In the genomic region with DNA sequence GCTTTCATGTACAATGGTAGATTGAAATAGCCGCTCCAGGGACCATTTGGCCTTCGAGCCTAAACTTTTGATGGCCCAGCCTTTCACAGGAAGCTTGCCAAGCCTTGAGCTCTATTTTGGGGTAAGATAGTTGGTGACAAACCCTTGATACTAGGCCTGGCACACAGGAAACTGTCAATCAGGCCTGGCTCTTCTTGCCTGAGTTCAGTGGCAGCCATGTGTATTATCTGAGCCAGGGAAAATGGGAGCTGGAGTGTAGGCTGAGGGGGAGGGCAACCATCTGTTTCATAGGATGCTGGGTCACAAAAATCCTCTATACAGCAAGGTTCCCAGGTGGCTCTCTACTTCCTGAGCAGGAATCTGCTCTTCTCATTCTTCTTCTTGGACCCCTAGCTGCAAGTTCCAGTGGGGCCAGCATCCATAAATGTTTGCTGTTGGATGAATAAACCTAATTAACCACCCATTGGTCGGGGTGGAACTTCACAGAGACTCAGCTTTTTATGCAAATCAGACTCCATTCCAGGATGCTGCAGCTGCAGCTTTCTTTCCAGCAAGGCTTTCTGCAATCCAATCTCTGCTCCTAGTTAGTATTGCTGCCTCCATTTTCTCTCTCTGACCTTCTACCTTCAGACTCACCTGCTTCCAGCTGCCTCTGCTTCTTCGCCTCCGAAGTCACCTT, we compare ENCODE assay signal across 10 mouse cellular contexts.
A peak's percentile ranks its signal among the peaks of the same experiment; 100 is the strongest.
DNase-seq lines count a peak whose midpoint lies in the region; ATAC-seq and TF ChIP-seq lines count a peak whose summit lies in the region.
"Had no signal": no experiment of that assay in that cellular context is flagged by ENCODE, and none has a peak within 500 bp of the region (broad histone marks: within the 10 kb centered on the region; RNA-seq: fewer than 3 reads in every experiment).

No protein-coding gene starts in this region.

- peaks cover 19% of the 10 kb centered on the region for H3K4me1 ChIP-seq in heart, embryonic 10.5 days

- peak; percentile 95 for ATAC-seq in frontal cortex, adult (ENCODE audit: low TSS enrichment)
- no peak for ATAC-seq in megakaryocyte-erythroid progenitor cell, adult 5-6 weeks (replicated peaks; ENCODE audit: low FRiP score, low TSS enrichment, poor library complexity, severe bottlenecking)

- no peaks in the 10 kb centered on the region for H3K36me3 ChIP-seq in heart, embryonic 10.5 days

- no peak overlapping the region for H3K27ac ChIP-seq in heart, embryonic 10.5 days
- peak overlapping the region; percentile 36; the same call in 1 of the 2 replicates for H3K27ac ChIP-seq in left cerebral cortex, adult 2 months
- H3K27ac ChIP-seq: kidney, postnatal 0 days had no signal

- no peak for TF ChIP-seq CTCF in left cerebral cortex, adult 2 months (IDR thresholded peaks at IDR 0.05)

- DNase-seq in heart, adult 8-10 months (ENCODE audit: low spot score) = peak; percentile 60
- no peak for DNase-seq in heart, embryonic 10.5 days (ENCODE audit: low spot score)
- peak; percentile 89 for DNase-seq in brain, adult 2 months (ENCODE audit: low read depth, low spot score)
- DNase-seq in left cerebral cortex, adult 2 months (ENCODE audit: extremely low spot score in 1 of 2, low spot score in 2 of 2) = peak; percentile 16 to 20
- DNase-seq in thymus, postnatal 14 days = no peak
- no peak for DNase-seq in embryo, embryonic 10.5 days (ENCODE audit: low spot score)
- DNase-seq: lung, postnatal 14 days had no signal

- intact Hi-C loops in left cerebral cortex, adult 2 months (cut with DNase I) = no loop called here

- 67% methylated on average over 5 of the region's 5 CpGs for WGBS in heart, embryonic 10.5 days

- no peaks in the 10 kb centered on the region for H3K9me3 ChIP-seq in heart, embryonic 10.5 days

- peaks cover 34% of the 10 kb centered on the region for H3K27me3 ChIP-seq in heart, embryonic 10.5 days (ENCODE audit: insufficient read depth, poor library complexity, severe bottlenecking)

- no peak overlapping the region for H3K4me3 ChIP-seq in heart, embryonic 10.5 days
- H3K4me3 ChIP-seq in left cerebral cortex, adult 2 months = no peak overlapping the region

Comparison
In these comparisons a context has a peak if more than half of its experiments do, and no peak if none do; other contexts are left out.
1. DNase-seq: peak in heart, adult 8-10 months (single experiment), brain, adult 2 months (single experiment) and left cerebral cortex, adult 2 months (2 of 2); none in heart, embryonic 10.5 days (single experiment), thymus, postnatal 14 days (single experiment) and embryo, embryonic 10.5 days (single experiment).